15 mouse cellular contexts compared by ENCODE assay signal in the genomic region with DNA sequence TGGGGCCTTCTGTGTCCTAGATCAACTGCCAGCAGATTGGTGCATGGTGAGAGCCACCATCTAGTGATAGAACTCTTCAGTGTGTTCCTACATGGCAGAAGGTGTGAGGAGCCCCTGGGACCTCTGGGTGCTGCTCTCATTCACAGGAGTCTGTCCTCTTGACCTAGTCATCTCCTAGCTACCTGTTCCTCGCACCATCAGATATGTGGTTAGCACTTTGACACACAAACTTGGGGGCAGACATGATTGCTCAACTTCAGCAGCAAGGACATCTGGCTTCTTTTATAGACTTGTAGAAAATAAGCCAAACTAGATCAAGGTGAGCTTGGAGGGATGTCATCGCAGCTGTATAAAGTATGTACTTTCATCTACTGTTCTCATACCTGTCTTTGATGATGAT.
"Had no signal": no experiment of that assay in that cellular context is flagged by ENCODE, and none has a peak within 500 bp of the region (broad histone marks: within the 10 kb centered on the region; RNA-seq: fewer than 3 reads in every experiment).

No protein-coding gene starts in this region.

- DNase-seq: heart, postnatal 14 days; heart, postnatal 36 days; heart, postnatal 4 days; kidney, adult 11 months; kidney, adult 18-20 months; kidney, adult 2 months; kidney, adult 8-10 months; kidney, adult 9 months; kidney, postnatal 10 days; kidney, postnatal 14 days; kidney, postnatal 25 days; kidney, postnatal 36 days; kidney, postnatal 4 days; layer of hippocampus, adult 9-11 months; layer of hippocampus, postnatal 36 days had no signal
